Mouse (Mus musculus) thymus, postnatal 4 days (tissue): ENCODE data around the gene Adgrg1.

Experiments used
- DNase-seq: peaks from one replicate; pipeline ENCODE4 v3.0.0; 2021

Gene Adgrg1

DNA sequence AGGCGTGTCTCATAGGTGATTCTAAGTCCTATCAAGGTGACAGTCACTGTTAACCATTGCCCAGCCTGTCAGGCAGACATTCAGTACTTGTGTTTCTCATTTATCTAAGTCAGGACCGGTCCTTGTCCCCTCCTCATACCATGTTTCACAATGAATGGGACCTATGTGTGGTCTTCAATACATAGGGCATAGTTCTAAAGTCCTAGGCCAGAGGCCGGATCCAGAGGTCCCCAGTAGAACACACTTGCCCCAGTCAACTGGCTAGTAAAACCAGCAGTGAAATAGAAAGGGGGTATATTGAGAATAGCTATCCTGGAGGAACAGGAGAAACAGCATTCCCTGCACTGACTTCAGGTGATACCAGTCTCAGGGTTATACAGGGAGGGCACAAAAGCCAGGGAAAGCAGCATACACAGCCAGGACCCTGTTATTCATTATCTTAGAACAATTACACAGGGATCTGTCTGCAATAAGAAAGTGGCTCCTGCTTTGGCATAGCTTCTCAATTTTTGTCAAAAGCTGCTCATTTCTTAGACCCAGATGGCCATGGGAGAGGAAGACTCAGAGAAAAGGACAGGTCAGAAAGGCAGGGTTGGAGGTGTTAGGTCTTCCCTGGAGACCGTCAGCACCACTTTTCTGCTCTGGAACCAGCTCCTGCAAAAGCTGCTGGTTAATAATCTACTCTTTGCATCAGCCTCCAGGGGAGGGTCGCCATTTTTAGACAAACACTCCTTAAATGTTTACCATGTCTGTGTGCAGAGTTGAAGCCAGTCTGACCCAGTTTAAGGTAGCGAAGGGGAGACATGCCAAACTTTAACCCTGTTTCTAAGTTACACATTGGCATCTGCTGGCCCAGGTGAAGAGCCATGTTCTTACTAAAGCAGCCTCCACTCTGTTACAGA, 67.6 kb downstream of the Adgrg1 start:
- no peak for DNase-seq

DNA sequence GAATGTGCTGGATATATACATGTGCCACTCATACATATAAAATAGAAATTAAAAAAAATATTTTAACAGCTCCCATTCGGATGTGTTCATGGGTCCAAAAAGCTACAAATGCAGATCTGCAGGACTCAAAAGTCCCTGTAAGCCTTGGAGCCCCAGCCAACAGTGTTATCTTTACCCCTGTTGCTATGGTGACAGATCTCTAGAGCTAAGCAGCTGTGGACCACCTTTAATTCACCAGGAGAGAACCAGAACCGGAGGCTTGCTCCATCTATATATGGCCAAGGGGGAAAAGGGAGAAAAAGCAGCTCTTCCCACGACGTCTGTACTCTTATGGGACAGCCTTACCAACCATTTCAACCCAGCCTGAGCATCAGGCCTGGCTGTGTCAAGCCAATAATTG, 70.3 kb downstream of the Adgrg1 start:
- DNase-seq: no peak

DNA sequence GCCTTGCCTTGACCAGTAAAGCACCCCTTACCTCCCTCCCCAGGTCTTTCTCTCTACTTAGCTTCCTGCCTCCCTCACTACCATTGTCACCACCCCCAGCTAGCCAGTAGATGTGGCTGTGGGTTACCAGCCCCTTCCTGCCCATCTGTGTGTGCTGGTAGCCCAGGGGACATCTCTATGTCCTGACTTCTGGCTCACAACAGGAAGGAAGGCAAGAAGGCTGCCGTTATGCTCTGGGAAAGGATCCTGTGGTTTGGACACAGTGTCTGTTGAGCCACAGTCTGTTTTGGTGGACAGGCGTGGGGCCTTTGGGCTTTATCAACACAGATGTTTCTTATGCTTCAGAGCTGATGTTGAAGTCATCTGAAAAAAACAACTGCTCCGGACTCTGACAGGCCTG, 72.4 kb downstream of the Adgrg1 start:
- DNase-seq: no peak

DNA sequence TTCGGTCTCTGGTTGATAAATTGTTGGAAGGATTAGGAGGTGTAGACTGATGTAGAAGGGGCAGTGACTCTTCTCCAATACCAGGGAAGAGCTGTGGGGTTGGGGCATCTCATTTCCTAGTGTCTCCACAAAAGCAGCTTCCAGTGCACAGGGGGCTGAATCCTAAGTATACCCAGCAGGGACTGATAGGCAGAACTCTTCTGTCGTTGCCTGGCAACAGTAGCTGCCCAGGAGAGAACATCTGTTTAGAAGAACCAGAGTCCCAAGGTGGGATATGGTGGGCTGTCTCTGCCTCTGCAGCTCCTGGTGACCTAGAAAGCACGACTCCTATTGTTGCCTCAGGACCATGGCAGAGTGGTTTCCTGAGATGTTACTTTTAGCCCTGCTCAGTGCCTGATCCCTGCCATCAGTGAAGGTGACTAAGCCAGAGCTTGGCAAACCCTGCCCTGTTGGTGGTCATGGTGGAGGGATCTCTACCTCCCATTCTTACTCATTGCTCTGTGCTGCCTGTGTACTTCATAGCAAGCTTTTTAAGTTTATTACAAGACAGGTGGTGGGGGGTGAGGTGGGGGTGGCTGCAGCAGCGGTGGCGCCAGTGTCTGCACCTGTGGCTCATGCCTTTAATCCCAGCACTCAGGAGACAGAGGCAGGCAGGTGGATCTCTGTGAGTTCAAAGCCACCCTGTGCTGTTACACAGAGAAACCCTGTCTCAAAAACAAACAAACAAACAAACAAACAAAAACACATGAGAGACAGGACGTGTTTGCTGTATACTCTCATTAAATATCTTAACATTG, 73.5 kb downstream of the Adgrg1 start:
- peak; percentile 30 for DNase-seq

DNA sequence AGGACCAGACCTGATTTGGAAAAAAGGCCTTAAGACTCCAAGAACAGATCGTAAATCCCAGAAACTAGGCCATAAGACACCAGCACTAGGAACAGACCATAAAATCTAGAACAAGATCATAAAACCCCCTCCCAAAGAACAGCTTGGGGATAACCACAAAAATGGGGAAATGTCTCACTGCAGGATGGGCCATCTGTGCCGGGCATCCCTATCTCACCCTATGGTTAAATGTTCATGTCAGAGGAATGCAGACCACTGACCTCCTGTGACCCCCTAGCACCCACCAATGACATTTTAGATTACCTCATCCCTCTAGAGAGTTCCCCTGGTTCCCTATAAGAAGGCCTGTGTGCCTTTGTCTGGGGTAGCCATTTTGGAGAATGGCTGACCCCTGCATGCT, 75.1 kb downstream of the Adgrg1 start:
- no peak for DNase-seq

DNA sequence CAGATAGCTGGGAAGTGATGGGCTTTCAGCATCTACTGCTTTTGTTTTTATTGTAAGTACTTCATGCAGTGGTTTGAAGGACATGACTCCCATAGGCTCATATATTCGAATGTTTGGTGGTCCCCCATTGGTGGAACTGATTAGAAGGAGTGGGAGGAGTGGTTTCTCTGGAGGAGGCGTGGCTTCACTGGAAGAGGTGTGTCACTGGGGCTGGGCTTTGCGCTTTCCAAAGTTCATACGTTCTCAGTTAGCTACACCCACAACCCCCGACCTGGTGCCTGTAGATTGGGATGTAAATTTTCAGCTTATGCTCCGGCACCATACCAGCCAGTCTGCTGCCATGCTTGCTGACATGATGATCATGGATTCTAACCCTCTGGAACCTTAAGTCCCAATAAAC, 79.9 kb downstream of the Adgrg1 start:
- DNase-seq: no peak

DNA sequence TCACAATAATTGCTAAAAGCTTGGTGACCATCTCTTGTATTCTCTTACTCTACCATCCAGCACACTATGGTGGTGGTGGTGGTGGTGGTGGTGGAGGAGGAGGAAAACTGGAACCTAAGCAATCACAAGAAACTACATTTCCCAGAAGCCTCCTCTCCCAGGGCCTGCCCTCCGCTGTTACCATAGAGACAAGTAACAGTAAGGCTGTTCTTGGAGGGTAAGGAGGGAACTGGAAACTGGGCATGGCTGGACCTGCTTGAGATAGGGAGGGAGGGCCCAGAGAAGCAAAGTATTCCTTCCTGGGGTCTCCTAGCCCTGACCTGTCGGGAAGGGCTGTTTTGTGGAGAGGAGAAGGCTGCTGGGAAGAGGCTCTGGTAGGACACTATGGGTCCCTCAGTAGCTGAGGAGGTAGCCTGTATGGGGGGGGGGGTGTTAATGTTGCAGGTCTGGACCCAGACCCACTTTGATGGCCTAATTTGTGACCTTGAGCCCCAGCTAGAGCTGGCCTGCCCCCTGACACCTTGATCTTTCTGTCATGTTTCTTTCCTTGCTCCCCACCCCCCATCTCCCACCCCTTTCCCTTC, 80.5 kb downstream of the Adgrg1 start, which contains the start of gene Drc7:
Gene Drc7 (plus strand): TSS at position 177 of the 584 bp plus-strand sequence.
- DNase-seq: no peak

DNA sequence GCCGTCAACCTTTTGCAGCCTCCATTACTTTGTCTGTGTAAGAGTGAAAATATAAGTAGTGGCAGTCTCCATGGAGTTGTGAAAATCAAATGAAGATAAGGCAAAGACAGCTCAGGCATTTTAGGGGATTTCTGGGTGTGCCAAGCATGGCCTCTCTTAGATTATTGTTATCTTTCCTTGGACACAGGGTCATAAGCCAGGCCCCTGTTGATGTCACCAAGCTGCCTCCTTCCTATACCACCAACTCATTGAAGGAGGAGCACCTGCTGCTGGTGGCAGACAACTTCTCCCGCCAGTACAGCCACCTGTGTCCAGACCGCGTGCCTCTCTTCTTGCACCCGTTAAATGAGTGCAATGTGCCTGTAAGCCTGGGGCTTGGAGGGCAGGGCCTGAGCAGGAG, 81.9 kb downstream of the Adgrg1 start:
- no peak for DNase-seq

DNA sequence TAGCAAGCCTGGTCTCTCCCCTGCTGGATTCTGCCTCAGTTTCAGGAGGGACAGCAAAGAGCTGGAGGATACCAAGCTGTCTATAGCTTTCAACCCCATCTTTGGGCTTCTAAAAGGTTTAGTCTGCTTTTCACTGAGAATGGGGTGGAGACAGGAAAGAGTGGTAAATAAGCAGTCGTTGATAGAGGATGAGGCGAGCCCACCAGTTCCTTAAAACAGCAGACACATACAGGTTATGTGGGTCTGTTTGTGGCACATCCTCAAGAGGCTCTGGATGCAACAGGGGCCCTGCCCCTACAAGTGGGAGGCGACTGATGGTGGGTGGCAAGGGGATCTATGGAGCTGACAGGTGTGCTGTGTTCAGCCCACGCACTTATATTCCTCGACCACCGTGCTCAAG, 84.1 kb downstream of the Adgrg1 start:
- no peak for DNase-seq

DNA sequence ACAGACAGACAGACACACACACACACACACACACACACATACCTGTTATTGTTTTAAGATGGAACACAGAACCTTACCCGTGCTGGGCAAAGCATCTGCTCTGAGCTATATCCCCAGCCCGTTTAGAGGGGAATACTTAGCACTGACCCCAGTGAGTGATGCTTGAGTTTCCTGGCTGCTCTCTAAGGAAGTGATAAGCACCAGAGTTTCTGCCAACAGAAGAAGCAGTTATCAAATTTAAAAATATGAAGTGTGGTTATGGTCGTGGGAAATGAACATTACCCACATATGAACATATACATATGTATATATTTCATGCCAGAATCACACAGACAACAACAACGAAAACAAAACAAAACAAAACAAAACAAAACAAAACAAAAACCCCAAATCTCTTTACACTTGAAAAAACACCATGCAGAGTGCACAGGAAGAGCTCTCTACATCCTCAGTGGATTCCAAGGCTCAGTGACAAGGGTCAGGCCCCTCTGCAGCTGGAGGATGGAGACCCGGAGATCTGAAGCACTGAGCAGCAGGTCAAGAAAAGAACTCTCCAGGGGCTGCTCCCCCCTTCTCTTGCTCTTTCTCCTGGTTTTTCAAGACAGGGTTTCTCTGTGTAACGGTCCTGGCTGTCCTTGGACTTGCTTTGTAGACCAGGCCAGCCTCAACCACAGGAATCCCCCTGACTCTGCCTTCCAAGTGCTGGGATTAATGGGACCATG, 85.4 kb downstream of the Adgrg1 start:
- DNase-seq: no peak
